Mouse (Mus musculus) forebrain, embryonic 10.5 days (tissue): ENCODE measurements around the gene Phrf1. TPM values are rescaled to one million over a fixed set of nuclear protein-coding genes. Genes with fewer than 3 reads are reported as not detected.
A peak's percentile ranks its signal among the peaks of the same experiment; 100 is the strongest.

ENCODE experiments used
- DNase-seq: peaks from one replicate; pipeline ENCODE4 v3.0.0-alpha.2; 2017; ENCODE audit warnings: low spot score; ENCODE audit errors: extremely low spot score
- H3K27ac ChIP-seq: fragments of 300-500 bp; sonication (generic); 2 replicates; pipeline ENCODE4 v1.5.1; 2016; ENCODE audit warnings: mild to moderate bottlenecking
- H3K27me3 ChIP-seq: fragments of 300-500 bp; sonication (generic); 2 replicates; pipeline ENCODE4 v1.6.1; 2016; ENCODE audit warnings: mild to moderate bottlenecking; ENCODE audit not compliant: poor library complexity, severe bottlenecking
- H3K36me3 ChIP-seq: fragments of 300-500 bp; sonication (generic); replicated peaks from 2 replicates; pipeline ENCODE4 v1.6.1; 2016; ENCODE audit warnings: mild to moderate bottlenecking, moderate library complexity
- H3K4me1 ChIP-seq: fragments of 300-500 bp; sonication (generic); 2 replicates; pipeline ENCODE4 v1.6.1; 2016
- H3K4me3 ChIP-seq: fragments of 300-500 bp; sonication (generic); 2 replicates; pipeline ENCODE4 v1.5.1; 2016; ENCODE audit warnings: mild to moderate bottlenecking, moderate library complexity
- H3K9me3 ChIP-seq: fragments of 300-500 bp; sonication (generic); 2 replicates; pipeline ENCODE4 v1.6.1; 2016; ENCODE audit warnings: mild to moderate bottlenecking, moderate library complexity
- WGBS: fragments of 180-500 bp; shearing (Covaris S2); methylation state at CpG from one replicate; pipeline ENCODE4 v1.1.7; 2016; 5-methylcytosine and 5-hydroxymethylcytosine counted together
- polyA plus RNA-seq: library from polyadenylated mRNA; unstranded; fragments of >200 nt; fragmentation: Nextera tagmentation; extraction: Ambion mirVana; gene quantifications from 2 replicates; pipeline ENCODE4 v1.2.1, GENCODE M21; 2016

The Phrf1 gene
- polyA plus RNA-seq, 1 experiment from 2014 or later, result 121 TPM

- DNase-seq, result no peak
- Histone ChIP-seq H3K27ac (no peak overlapping the region), H3K9me3 (no peaks in the 10 kb centered on the region), H3K4me1 (peaks cover 22% of the 10 kb centered on the region), H3K27me3 (peaks cover 11% of the 10 kb centered on the region), H3K4me3 (no peak overlapping the region), H3K36me3 (peaks cover 11% of the 10 kb centered on the region)
- 81% methylated on average over 24 of the region's 24 CpGs for WGBS
Observed at GRCm38 (mm10) chr7:141268466-141269272, 40.1 kb downstream of the Phrf1 start.

- 83% methylated on average over 14 of the region's 14 CpGs for WGBS
Observed at GRCm38 (mm10) chr7:141269273-141269545, 40.6 kb downstream of the Phrf1 start.

GRCm38 (mm10) chr7:141270631-141271030, 42.0 kb downstream of the Phrf1 start:
- peaks cover 10% of the 10 kb centered on the region for H3K4me1 ChIP-seq
- WGBS, result 80% methylated on average over 3 of the region's 3 CpGs
- H3K4me3 ChIP-seq, result no peak overlapping the region
- DNase-seq, result no peak
- H3K36me3 ChIP-seq, result no peaks in the 10 kb centered on the region
- H3K27ac ChIP-seq, result no peak overlapping the region
- no peaks in the 10 kb centered on the region for H3K9me3 ChIP-seq
- H3K27me3 ChIP-seq, result peaks cover 11% of the 10 kb centered on the region

More at GRCm38 (mm10) chr7:141269273-141269545, 40.6 kb downstream of the Phrf1 start:
- peaks cover 11% of the 10 kb centered on the region for H3K27me3 ChIP-seq
- no peak overlapping the region for H3K27ac ChIP-seq
- no peak overlapping the region for H3K4me3 ChIP-seq
- no peaks in the 10 kb centered on the region for H3K9me3 ChIP-seq
- peaks cover 6% of the 10 kb centered on the region for H3K36me3 ChIP-seq
- H3K4me1 ChIP-seq, result peaks cover 19% of the 10 kb centered on the region
- no peak for DNase-seq

GRCm38 (mm10) chr7:141275356-141275755, 46.8 kb downstream of the Phrf1 start:
- Histone ChIP-seq H3K27ac (no peak overlapping the region), H3K27me3 (peaks cover 43% of the 10 kb centered on the region), H3K4me3 (no peak overlapping the region), H3K4me1 (peaks cover 22% of the 10 kb centered on the region), H3K36me3 (no peaks in the 10 kb centered on the region), H3K9me3 (no peaks in the 10 kb centered on the region)
- no peak for DNase-seq
- WGBS, result 83% methylated on average over 9 of the region's 9 CpGs

DNA sequence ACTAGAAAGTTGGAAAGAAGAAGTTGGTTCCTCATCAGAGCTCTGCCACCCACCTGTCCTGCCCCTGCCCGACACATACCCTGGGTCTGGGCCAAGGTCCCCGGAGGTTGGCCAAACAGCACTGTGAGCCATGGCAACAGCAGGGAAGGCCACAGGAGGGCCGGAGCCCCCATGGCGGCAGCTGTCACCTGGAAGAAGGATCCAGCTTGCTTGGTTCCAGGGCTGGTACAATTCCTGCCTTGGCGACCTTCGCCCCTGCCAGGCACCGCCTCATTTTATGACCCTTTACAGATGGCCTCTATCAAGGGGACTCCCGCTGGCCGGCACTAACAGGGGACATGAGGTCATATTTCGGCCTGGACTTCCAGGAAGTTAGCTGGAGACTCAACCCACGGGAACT, 48.0 kb downstream of the Phrf1 start, which contains the start of gene Cdhr5:
Gene Cdhr5 (minus strand): TSS at position 241 of the 400 bp plus-strand sequence.
- no peaks in the 10 kb centered on the region for H3K36me3 ChIP-seq
- H3K4me3 ChIP-seq, result no peak within 1 kb of the TSS
- 79% methylated on average over 11 of the region's 11 CpGs for WGBS
- DNase-seq, result no peak
- H3K9me3 ChIP-seq, result no peaks in the 10 kb centered on the region
- H3K27ac ChIP-seq, result no peak within 1 kb of the TSS
- peaks cover 30% of the 10 kb centered on the region for H3K4me1 ChIP-seq
- peaks cover 50% of the 10 kb centered on the region for H3K27me3 ChIP-seq

GRCm38 (mm10) chr7:141277701-141278678, 49.4 kb downstream of the Phrf1 start:
- H3K4me1 ChIP-seq, result peaks cover 34% of the 10 kb centered on the region
- no peaks in the 10 kb centered on the region for H3K36me3 ChIP-seq
- H3K4me3 ChIP-seq, result peak overlapping the region; percentile 61
- no peak overlapping the region; the same call in 1 of the 2 replicates for H3K27ac ChIP-seq
- no peaks in the 10 kb centered on the region for H3K9me3 ChIP-seq
- WGBS, result 82% methylated on average over 11 of the region's 11 CpGs
- no peak for DNase-seq
- peaks cover 50% of the 10 kb centered on the region for H3K27me3 ChIP-seq

- H3K9me3 ChIP-seq, result no peaks in the 10 kb centered on the region
- H3K36me3 ChIP-seq, result no peaks in the 10 kb centered on the region
- peaks cover 50% of the 10 kb centered on the region for H3K27me3 ChIP-seq
- 1% methylated on average over 46 of the region's 46 CpGs for WGBS
- H3K4me3 ChIP-seq, result peak within 1 kb of the TSS; percentile 61
- DNase-seq, result peak; percentile 58
- peak within 1 kb of the TSS; percentile 65 for H3K27ac ChIP-seq
- H3K4me1 ChIP-seq, result peaks cover 34% of the 10 kb centered on the region
Observed at GRCm38 (mm10) chr7:141278766-141279590, 50.4 kb downstream of the Phrf1 start, which contains the start of gene Sct. Gene Sct (minus strand): TSS chr7:141279133.

- Histone ChIP-seq H3K36me3 (no peaks in the 10 kb centered on the region), H3K4me3 (no peak overlapping the region), H3K4me1 (peaks cover 33% of the 10 kb centered on the region), H3K27me3 (peaks cover 44% of the 10 kb centered on the region), H3K27ac (no peak overlapping the region), H3K9me3 (no peaks in the 10 kb centered on the region)
- 67% methylated on average over 6 of the region's 6 CpGs for WGBS
- no peak for DNase-seq
Observed at GRCm38 (mm10) chr7:141281442-141281841, 52.9 kb downstream of the Phrf1 start.

- DNase-seq, result no peak
- H3K27ac ChIP-seq, result no peak overlapping the region
- H3K36me3 ChIP-seq, result no peaks in the 10 kb centered on the region
- H3K4me1 ChIP-seq, result peaks cover 25% of the 10 kb centered on the region
- 83% methylated on average over 4 of the region's 4 CpGs for WGBS
- H3K27me3 ChIP-seq, result peaks cover 31% of the 10 kb centered on the region
- H3K9me3 ChIP-seq, result no peaks in the 10 kb centered on the region
- no peak overlapping the region for H3K4me3 ChIP-seq
Observed at GRCm38 (mm10) chr7:141282756-141283155, 54.2 kb downstream of the Phrf1 start.

DNA sequence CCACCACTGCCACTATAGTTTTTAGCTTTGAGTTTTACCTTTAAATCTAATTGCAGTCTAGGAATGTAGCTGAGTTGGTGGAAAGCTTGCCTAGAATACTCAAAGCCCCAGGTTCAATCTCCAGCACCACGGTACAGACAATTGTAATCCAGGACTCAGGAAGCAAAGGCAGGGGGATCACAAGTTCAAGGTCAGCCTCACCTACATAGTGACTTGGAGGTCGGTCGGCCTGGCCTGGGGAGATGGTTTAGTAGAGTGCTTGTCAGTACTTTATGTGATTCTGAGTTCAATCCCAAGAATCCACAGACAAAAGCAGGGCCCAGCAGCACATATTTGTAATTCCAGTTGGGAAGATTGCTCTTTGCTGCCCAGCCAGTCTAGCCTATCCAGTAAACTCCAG, 59.5 kb downstream of the Phrf1 start:
- Histone ChIP-seq H3K27ac (no peak overlapping the region), H3K4me1 (peaks cover 18% of the 10 kb centered on the region), H3K9me3 (no peaks in the 10 kb centered on the region), H3K36me3 (no peaks in the 10 kb centered on the region), H3K27me3 (peaks cover 43% of the 10 kb centered on the region), H3K4me3 (no peak overlapping the region)
- WGBS, result 86% methylated on average over 3 of the region's 3 CpGs
- DNase-seq, result no peak

DNA sequence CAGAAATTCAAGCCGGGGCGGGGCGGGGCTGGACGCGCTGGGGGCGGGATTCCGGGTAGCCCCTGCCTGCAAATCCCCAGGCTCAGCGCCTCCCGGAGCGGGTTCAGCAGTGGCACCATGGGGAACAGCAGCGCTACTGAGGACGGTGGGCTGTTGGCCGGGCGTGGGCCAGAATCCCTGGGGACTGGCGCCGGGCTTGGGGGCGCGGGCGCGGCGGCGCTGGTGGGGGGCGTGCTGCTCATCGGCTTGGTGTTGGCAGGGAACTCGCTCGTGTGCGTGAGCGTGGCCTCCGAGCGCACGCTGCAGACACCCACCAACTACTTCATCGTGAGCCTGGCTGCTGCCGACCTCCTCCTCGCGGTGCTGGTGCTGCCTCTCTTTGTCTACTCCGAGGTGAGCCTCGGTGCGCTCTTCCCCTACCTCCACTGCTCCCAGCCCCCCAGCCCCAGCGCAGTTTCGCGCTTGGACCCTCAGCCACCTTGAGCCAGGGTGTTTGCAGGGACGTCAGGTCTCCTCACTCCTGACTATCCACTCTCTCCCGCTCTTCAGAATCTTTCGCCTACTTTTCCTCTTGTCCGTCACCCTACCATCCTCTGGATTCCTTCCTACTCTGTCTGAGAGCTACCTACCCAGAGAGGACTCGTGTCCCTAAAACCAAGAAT, 63.5 kb downstream of the Phrf1 start, which contains the start of gene Drd4:
Gene Drd4 (plus strand): TSS at position 86 of the 662 bp plus-strand sequence.
- Histone ChIP-seq H3K4me3 (peak within 1 kb of the TSS; percentile 57), H3K36me3 (peaks cover 9% of the 10 kb centered on the region), H3K9me3 (no peaks in the 10 kb centered on the region), H3K27me3 (peaks cover 83% of the 10 kb centered on the region), H3K27ac (peak within 1 kb of the TSS; percentile 72), H3K4me1 (peaks cover 34% of the 10 kb centered on the region)
- DNase-seq, result peak; percentile 62
- WGBS, result under 1% methylated on average over 46 of the region's 46 CpGs
